Comparison of ENCODE assay signal across 9 mouse cellular contexts in genomic region chr3:30603256-30603655, GRCm38 (mm10). TPM values are rescaled to one million over a fixed set of nuclear protein-coding genes. Genes with fewer than 3 reads are reported as not detected.
DNase-seq lines count a peak whose midpoint lies in the region; ATAC-seq lines count a peak whose summit lies in the region.
"Had no signal": no experiment of that assay in that cellular context is flagged by ENCODE, and none has a peak within 500 bp of the region (broad histone marks: within the 10 kb centered on the region; RNA-seq: fewer than 3 reads in every experiment).

No protein-coding gene starts in this region.

- DNase-seq in kidney, adult 8-10 months = no peak
- DNase-seq in kidney, adult 9 months = no peak
- DNase-seq in thymus, postnatal 4 days = no peak
- DNase-seq: gastrocnemius, postnatal 25 days had no signal

- no peak for ATAC-seq in kidney, embryonic 14.5 days (ENCODE audit: low FRiP score, low TSS enrichment)
- no peak for ATAC-seq in hindbrain, embryonic 15.5 days (ENCODE audit: low FRiP score, low read depth)
- no peak for ATAC-seq in midbrain, embryonic 15.5 days (replicated peaks)
- ATAC-seq in cerebellum, adult (ENCODE audit: insufficient number of reproducible peaks, low FRiP score, low TSS enrichment) = no peak

- H3K9ac ChIP-seq in kidney, embryonic 14.5 days (ENCODE audit: low read depth, low read length) = peak overlapping the region; percentile 87; the same call in 1 of the 2 replicates
- H3K9ac ChIP-seq in hindbrain, embryonic 15.5 days = peak overlapping the region; percentile 77
- H3K9ac ChIP-seq in midbrain, embryonic 15.5 days = peak overlapping the region; percentile 74; the same call in 1 of the 2 replicates

- 26% methylated on average over 10 of the region's 10 CpGs for WGBS in kidney, embryonic 14.5 days
- WGBS in hindbrain, embryonic 15.5 days = 39% methylated on average over 10 of the region's 10 CpGs
- 26% methylated on average over 10 of the region's 10 CpGs for WGBS in midbrain, embryonic 15.5 days

- H3K9me3 ChIP-seq in kidney, embryonic 14.5 days (ENCODE audit: control insufficient read depth, low read length) = no peaks in the 10 kb centered on the region
- H3K9me3 ChIP-seq in hindbrain, embryonic 15.5 days = no peaks in the 10 kb centered on the region
- H3K9me3 ChIP-seq in midbrain, embryonic 15.5 days = no peaks in the 10 kb centered on the region

- no peak overlapping the region; the same call in 1 of the 2 replicates for H3K27ac ChIP-seq in kidney, embryonic 14.5 days (ENCODE audit: low read depth, low read length)
- H3K27ac ChIP-seq in brown adipose tissue, adult 24 weeks (replicated peaks; ENCODE audit: low read depth, low read length) = no peak overlapping the region
- H3K27ac ChIP-seq in hindbrain, embryonic 15.5 days (replicated peaks) = 0 out of 2 replicates have a peak overlapping the region, but pooled peaks have one; percentile 99
- H3K27ac ChIP-seq in midbrain, embryonic 15.5 days = no peak overlapping the region

- H3K4me1 ChIP-seq in kidney, embryonic 14.5 days (ENCODE audit: control insufficient read depth, insufficient read depth, low read length) = peaks cover 5% of the 10 kb centered on the region; the same call in 1 of the 2 replicates
- H3K4me1 ChIP-seq in brown adipose tissue, adult 24 weeks (ENCODE audit: control insufficient read depth, insufficient read depth, insufficient read length, low read length) = no peaks in the 10 kb centered on the region
- peaks cover 42% of the 10 kb centered on the region for H3K4me1 ChIP-seq in hindbrain, embryonic 15.5 days (replicated peaks)
- H3K4me1 ChIP-seq in midbrain, embryonic 15.5 days = peaks cover 32% of the 10 kb centered on the region

- H3K36me3 ChIP-seq in kidney, embryonic 14.5 days (ENCODE audit: control insufficient read depth, insufficient read depth, low read length) = peaks cover 25% of the 10 kb centered on the region
- H3K36me3 ChIP-seq in hindbrain, embryonic 15.5 days = peaks cover 24% of the 10 kb centered on the region
- peaks cover 15% of the 10 kb centered on the region for H3K36me3 ChIP-seq in midbrain, embryonic 15.5 days (replicated peaks)

- H3K27me3 ChIP-seq in kidney, embryonic 14.5 days (ENCODE audit: control insufficient read depth, insufficient read depth, low read length) = no peaks in the 10 kb centered on the region
- H3K27me3 ChIP-seq in hindbrain, embryonic 15.5 days = no peaks in the 10 kb centered on the region
- H3K27me3 ChIP-seq in midbrain, embryonic 15.5 days (replicated peaks) = no peaks in the 10 kb centered on the region

- peak overlapping the region; percentile 93 for H3K4me2 ChIP-seq in kidney, embryonic 14.5 days (replicated peaks; ENCODE audit: low read depth, low read length)
- peak overlapping the region; percentile 71 for H3K4me2 ChIP-seq in hindbrain, embryonic 15.5 days
- peak overlapping the region; percentile 89 for H3K4me2 ChIP-seq in midbrain, embryonic 15.5 days

- H3K4me3 ChIP-seq in kidney, embryonic 14.5 days (ENCODE audit: low read length) = peak overlapping the region; percentile 74
- H3K4me3 ChIP-seq in brown adipose tissue, adult 24 weeks (ENCODE audit: insufficient read depth, low read depth, low read length) = peak overlapping the region; percentile 81; the same call in 1 of the 2 replicates
- peak overlapping the region; percentile 84 for H3K4me3 ChIP-seq in hindbrain, embryonic 15.5 days
- peak overlapping the region; percentile 81 for H3K4me3 ChIP-seq in midbrain, embryonic 15.5 days

RNA-seq across cellular contexts. Expression of gene Mynn, which starts 1.4 kb away (rescaled TPM):
- polyA plus RNA-seq in kidney, embryonic 14.5 days (2014; fragmentation: Nextera tagmentation; extraction: Ambion mirVana) = 27.2 and 38.1 TPM in 2 replicates
- 7.3 and 11.2 TPM in 2 replicates for polyA plus RNA-seq in brown adipose tissue, adult 24 weeks (2012; ENCODE audit: insufficient read depth, insufficient read length, missing spikeins)
- polyA plus RNA-seq in hindbrain, embryonic 15.5 days (2015; fragmentation: Nextera tagmentation; extraction: Ambion mirVana) = 27.3 TPM in 2 replicates
- 26.9 and 30.8 TPM in 2 replicates for polyA plus RNA-seq in midbrain, embryonic 15.5 days (2015; fragmentation: Nextera tagmentation; extraction: Ambion mirVana)

RNA-seq across cellular contexts. Expression of gene Actrt3, which starts 3.5 kb away (rescaled TPM):
- polyA plus RNA-seq in kidney, embryonic 14.5 days (2014; fragmentation: Nextera tagmentation; extraction: Ambion mirVana) = not detected in 2 replicates
- not detected in 2 replicates for polyA plus RNA-seq in brown adipose tissue, adult 24 weeks (2012; ENCODE audit: insufficient read depth, insufficient read length, missing spikeins)
- 0.56 and 0.75 TPM in 2 replicates for polyA plus RNA-seq in hindbrain, embryonic 15.5 days (2015; fragmentation: Nextera tagmentation; extraction: Ambion mirVana)
- polyA plus RNA-seq in midbrain, embryonic 15.5 days (2015; fragmentation: Nextera tagmentation; extraction: Ambion mirVana) = 0.22 and 0.56 TPM in 2 replicates

RNA-seq across cellular contexts. Expression of gene Lrriq4, which starts 41.1 kb away (rescaled TPM):
- polyA plus RNA-seq in kidney, embryonic 14.5 days (2014; fragmentation: Nextera tagmentation; extraction: Ambion mirVana) = not detected in 2 replicates
- polyA plus RNA-seq in brown adipose tissue, adult 24 weeks (2012; ENCODE audit: insufficient read depth, insufficient read length, missing spikeins) = not detected in 2 replicates
- polyA plus RNA-seq in hindbrain, embryonic 15.5 days (2015; fragmentation: Nextera tagmentation; extraction: Ambion mirVana) = not detected in 2 replicates
- 0.09 TPM in 1 of 2 replicates, not detected in the other for polyA plus RNA-seq in midbrain, embryonic 15.5 days (2015; fragmentation: Nextera tagmentation; extraction: Ambion mirVana)

RNA-seq across cellular contexts. Expression of gene Lrrc34, which starts 44.4 kb away (rescaled TPM):
- polyA plus RNA-seq in kidney, embryonic 14.5 days (2014; fragmentation: Nextera tagmentation; extraction: Ambion mirVana) = 1.9 and 2.5 TPM in 2 replicates
- not detected in 2 replicates for polyA plus RNA-seq in brown adipose tissue, adult 24 weeks (2012; ENCODE audit: insufficient read depth, insufficient read length, missing spikeins)
- 1.3 and 1.4 TPM in 2 replicates for polyA plus RNA-seq in hindbrain, embryonic 15.5 days (2015; fragmentation: Nextera tagmentation; extraction: Ambion mirVana)
- polyA plus RNA-seq in midbrain, embryonic 15.5 days (2015; fragmentation: Nextera tagmentation; extraction: Ambion mirVana) = 0.87 and 1.4 TPM in 2 replicates

RNA-seq across cellular contexts. Expression of gene Mecom, which starts 55.4 kb away (rescaled TPM):
- polyA plus RNA-seq in kidney, embryonic 14.5 days (2014; fragmentation: Nextera tagmentation; extraction: Ambion mirVana) = 50.8 and 89.3 TPM in 2 replicates
- 6.1 and 9.2 TPM in 2 replicates for polyA plus RNA-seq in brown adipose tissue, adult 24 weeks (2012; ENCODE audit: insufficient read depth, insufficient read length, missing spikeins)
- polyA plus RNA-seq in hindbrain, embryonic 15.5 days (2015; fragmentation: Nextera tagmentation; extraction: Ambion mirVana) = 6.9 and 9.5 TPM in 2 replicates
- 4.4 and 5.2 TPM in 2 replicates for polyA plus RNA-seq in midbrain, embryonic 15.5 days (2015; fragmentation: Nextera tagmentation; extraction: Ambion mirVana)
